Comparison of ENCODE assay signal across 1 mouse cellular context in the genomic region with DNA sequence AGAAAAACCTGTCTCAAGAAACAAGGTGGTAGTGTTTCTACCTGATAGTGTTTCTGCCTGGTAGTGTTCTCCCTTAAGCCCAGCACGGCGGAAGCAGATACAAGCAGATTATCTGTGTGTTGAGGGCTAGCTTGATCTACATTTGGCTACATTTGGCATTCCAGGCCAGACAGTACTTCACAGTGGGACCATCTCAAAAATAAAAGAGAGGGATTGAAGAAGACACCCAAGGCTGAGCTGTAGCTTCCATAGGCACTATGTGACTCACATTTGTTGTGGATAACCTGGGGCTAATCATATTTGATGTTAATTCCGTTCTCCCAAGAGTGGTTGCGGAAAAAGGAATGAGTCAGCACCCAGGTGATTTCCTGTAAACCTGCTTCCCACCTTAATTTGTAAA.
TF ChIP-seq lines count a peak whose summit lies in the region.

No protein-coding gene starts in this region.

TF ChIP-seq in MEL, 35 proteins besides CTCF, POLR2A, EP300 and RAD21:
- TF ChIP-seq RCOR1 (IDR thresholded peaks at IDR 0.05; ENCODE audit: low read depth, low read length), result peak; percentile 61; the same call in 1 of the 2 replicates
- no peak for TF ChIP-seq ZKSCAN1 (IDR thresholded peaks at IDR 0.05; ENCODE audit: low read depth, low read length)
- no peak for TF ChIP-seq BHLHE40 (IDR thresholded peaks at IDR 0.05; ENCODE audit: borderline replicate concordance, low read depth, low read length)
- no peak for TF ChIP-seq SMC3 (IDR thresholded peaks at IDR 0.05; ENCODE audit: low read depth, low read length)
- no peak for TF ChIP-seq CHD1 (IDR thresholded peaks at IDR 0.05; ENCODE audit: low read depth, low read length)
- peak; percentile 27; the same call in 1 of the 2 replicates for TF ChIP-seq TAL1 (IDR thresholded peaks at IDR 0.05; ENCODE audit: low read length)
- TF ChIP-seq GATA1 (IDR thresholded peaks at IDR 0.05; ENCODE audit: low read depth, low read length), result peak; percentile 64
- TF ChIP-seq SIN3A (IDR thresholded peaks at IDR 0.05; ENCODE audit: low read length), result no peak; the same call in none of the 2 replicates
- peak; percentile 77 for TF ChIP-seq TCF12 (IDR thresholded peaks at IDR 0.05; ENCODE audit: low read depth, low read length)
- TF ChIP-seq JUND (IDR thresholded peaks at IDR 0.05; ENCODE audit: low read depth, low read length), result no peak
- TF ChIP-seq GABPA (IDR thresholded peaks at IDR 0.05; ENCODE audit: low read depth, low read length), result no peak
- no peak for TF ChIP-seq HCFC1 (IDR thresholded peaks at IDR 0.05; ENCODE audit: low read depth, low read length)
- TF ChIP-seq MAFK (IDR thresholded peaks at IDR 0.05; ENCODE audit: borderline replicate concordance, low read depth, low read length), result 0 out of 2 replicates have a peak, but pooled peaks have one; percentile 21
